Mouse (Mus musculus) G1E-ER4 (cell line): ENCODE measurements around the gene Abcc6. TPM values are rescaled to one million over a fixed set of nuclear protein-coding genes. Genes with fewer than 3 reads are reported as not detected.

Experiments
- GATA1 ChIP-seq: IDR thresholded peaks from one replicate; pipeline ENCODE4 v1.8.0; 2012; ENCODE audit warnings: low read length, inconsistent platforms
- polyA plus RNA-seq: library from polyadenylated mRNA; stranded (reverse); fragments of >175 nt; gene quantifications from 2 replicates; pipeline ENCODE4 v1.2.3, GENCODE M21; 2012

Gene Abcc6
- polyA plus RNA-seq, 1 experiment, result 0.05 TPM

- TF ChIP-seq GATA1, result no peak
Measured at GRCm38 (mm10) chr7:45920583-45921241, 109.4 kb downstream of the Abcc6 start.

GRCm38 (mm10) chr7:45919761-45920160, 110.3 kb downstream of the Abcc6 start:
- no peak for TF ChIP-seq GATA1

GRCm38 (mm10) chr7:45919083-45919671, 110.9 kb downstream of the Abcc6 start:
- TF ChIP-seq GATA1, result no peak

- no peak for TF ChIP-seq GATA1
Measured at GRCm38 (mm10) chr7:45917926-45918325, 112.2 kb downstream of the Abcc6 start.

Other genes starting within 250 kb of the Abcc6 start
- gene Lmtk3, start 246.6 kb downstream of the Abcc6 start, polyA plus RNA-seq, result 0.03 and 0.04 TPM in 2 replicates
- not detected in 2 replicates for gene Sult2b1, start 245.6 kb downstream of the Abcc6 start, polyA plus RNA-seq
- 117 and 133 TPM in 2 replicates for gene Cyth2, start 215.7 kb downstream of the Abcc6 start, polyA plus RNA-seq
- gene Kcnj14, start 205.5 kb downstream of the Abcc6 start, polyA plus RNA-seq, result 1.1 and 1.3 TPM in 2 replicates
- 126 and 128 TPM in 2 replicates for gene Grwd1, start 199.4 kb downstream of the Abcc6 start, polyA plus RNA-seq
- gene Kdelr1, start 157.5 kb downstream of the Abcc6 start, polyA plus RNA-seq, result 249 and 281 TPM in 2 replicates
- 0.02 TPM in 2 replicates for gene Grin2d, start 151.9 kb downstream of the Abcc6 start, polyA plus RNA-seq
- 80.3 and 80.6 TPM in 2 replicates for gene Syngr4, start 133.6 kb downstream of the Abcc6 start, polyA plus RNA-seq
- gene Tmem143, start 133.4 kb downstream of the Abcc6 start, polyA plus RNA-seq, result 44.3 and 60.2 TPM in 2 replicates
- 1.4 and 2.5 TPM in 2 replicates for gene Emp3, start 108.9 kb downstream of the Abcc6 start, polyA plus RNA-seq
- gene Ccdc114, start 106.2 kb downstream of the Abcc6 start, polyA plus RNA-seq, result not detected in 2 replicates
- 203 and 209 TPM in 2 replicates for gene Nomo1, start 3.4 kb upstream of the Abcc6 start, polyA plus RNA-seq
- gene Kcnj11, start 70.5 kb upstream of the Abcc6 start, polyA plus RNA-seq, result not detected in 2 replicates
- gene Abcc8, start 149.7 kb upstream of the Abcc6 start, polyA plus RNA-seq, result not detected in 2 replicates
- gene Ush1c, start 208.2 kb upstream of the Abcc6 start, polyA plus RNA-seq, result not detected in 2 replicates
- not detected in 2 replicates for gene Otog, start 210.7 kb upstream of the Abcc6 start, polyA plus RNA-seq